Mouse (Mus musculus): ENCODE measurements around the gene Ccnd3.

DNA sequence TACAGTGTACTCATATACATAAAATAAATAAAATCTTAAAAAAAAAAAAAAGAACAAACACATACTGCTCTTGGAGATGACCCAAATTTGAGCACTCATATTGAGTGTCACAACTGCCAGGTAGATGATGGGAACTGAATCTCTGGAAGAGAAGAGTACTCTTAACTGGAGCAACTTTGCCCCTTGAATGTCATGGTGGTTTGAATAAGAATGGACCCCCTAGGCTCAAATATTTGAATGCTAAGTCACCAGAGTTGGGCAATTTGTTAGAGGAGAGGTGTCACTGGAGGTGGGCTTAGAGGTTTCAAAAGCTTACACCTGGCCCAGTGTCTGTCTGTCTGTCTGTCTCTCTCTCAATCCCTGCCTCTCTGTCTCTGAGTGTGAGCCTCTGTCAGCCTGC lies 1.2 kb upstream of the Ccnd3 start:
- no peak for TF ChIP-seq CTCF (IDR thresholded peaks at IDR 0.05; ENCODE audit: borderline replicate concordance, control insufficient read depth, extremely low read depth, insufficient read depth, low read length, poor library complexity)
- no peak for TF ChIP-seq POLR2A (IDR thresholded peaks at IDR 0.05; ENCODE audit: control insufficient read depth, extremely low read depth, insufficient read depth, low read length, poor library complexity)

Data from thymus, adult 2 months (tissue).